Mouse (Mus musculus) 416B (cell line): ENCODE measurements around the gene Kif3a.
A peak's percentile ranks its signal among the peaks of the same experiment; 100 is the strongest.

Experiments used
- DNase-seq: peaks from one replicate; pipeline ENCODE4 v3.0.0; 2011; ENCODE audit warnings: low read depth

Kif3a gene

GRCm38 (mm10) chr11:53616748-53617558 is 49.8 kb downstream of the Kif3a start:
- peak; percentile 71 for DNase-seq

- no peak for DNase-seq
Measured at GRCm38 (mm10) chr11:53617562-53618109, 50.5 kb downstream of the Kif3a start.

- DNase-seq: peak; percentile 50
Measured at GRCm38 (mm10) chr11:53618619-53619198, 51.5 kb downstream of the Kif3a start, which contains the start of gene Il4. Gene Il4 (minus strand): TSS chr11:53618669.

- DNase-seq: no peak
Measured at GRCm38 (mm10) chr11:53619428-53619827, 52.2 kb downstream of the Kif3a start.

DNA sequence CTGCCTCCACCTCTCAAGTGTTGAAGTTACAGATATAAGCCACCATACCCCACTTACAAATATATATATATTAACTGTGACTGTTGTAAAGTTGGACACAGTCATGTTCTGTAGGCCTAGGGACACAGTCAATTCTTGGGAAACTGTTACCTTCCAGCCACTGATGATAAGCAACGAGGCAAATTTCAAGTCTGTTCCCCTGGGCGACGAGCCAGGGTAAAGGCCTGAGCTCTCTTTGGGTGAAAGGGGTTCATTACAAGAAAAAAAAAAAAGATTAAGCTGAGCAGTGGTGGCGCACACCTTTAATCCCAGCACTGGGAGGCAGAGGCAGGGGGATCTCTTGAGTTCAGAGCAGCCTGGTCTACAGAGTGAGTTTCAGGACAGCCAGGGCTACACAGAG is 52.9 kb downstream of the Kif3a start:
- DNase-seq: no peak

DNA sequence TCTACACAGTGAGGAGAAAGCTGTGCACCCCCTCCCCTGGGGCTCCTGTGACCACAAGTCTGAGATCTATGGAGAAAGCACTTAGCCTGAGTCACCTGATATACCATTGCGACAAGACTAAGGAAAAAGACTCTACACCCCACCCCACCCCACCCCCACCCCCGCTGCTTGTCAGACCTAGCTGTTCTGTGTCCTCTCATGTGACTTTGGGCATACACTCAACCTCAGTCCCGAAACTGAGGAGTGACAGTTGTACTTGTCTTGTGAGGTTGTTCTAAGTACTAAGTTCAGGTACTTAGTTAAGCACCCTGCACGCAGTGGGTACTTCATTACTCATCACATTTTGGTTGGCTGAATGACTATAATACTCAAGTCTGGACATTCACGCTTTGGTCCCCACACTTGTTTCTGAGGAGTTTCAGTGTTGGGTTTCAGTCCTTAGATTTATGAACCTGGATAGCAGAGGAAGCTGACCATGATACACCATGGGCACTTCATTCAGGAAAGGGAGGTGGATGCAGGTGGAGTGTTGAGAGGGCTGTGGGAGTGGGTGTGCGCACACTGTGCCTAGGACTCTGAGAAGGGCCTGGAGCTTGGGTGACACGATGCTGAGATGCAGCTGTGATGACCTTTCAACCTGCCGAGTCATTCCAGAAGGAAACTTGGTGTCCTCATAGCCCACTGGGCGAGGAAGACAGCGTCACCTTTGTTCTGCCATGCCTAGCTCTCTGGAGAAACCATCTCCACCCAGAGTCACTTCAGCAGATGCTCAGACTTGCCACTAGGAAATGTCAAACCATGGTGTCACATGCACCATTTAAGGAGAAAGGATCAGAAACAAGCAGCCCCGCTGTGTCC is 54.6 kb downstream of the Kif3a start:
- peak; percentile 25 for DNase-seq

DNA sequence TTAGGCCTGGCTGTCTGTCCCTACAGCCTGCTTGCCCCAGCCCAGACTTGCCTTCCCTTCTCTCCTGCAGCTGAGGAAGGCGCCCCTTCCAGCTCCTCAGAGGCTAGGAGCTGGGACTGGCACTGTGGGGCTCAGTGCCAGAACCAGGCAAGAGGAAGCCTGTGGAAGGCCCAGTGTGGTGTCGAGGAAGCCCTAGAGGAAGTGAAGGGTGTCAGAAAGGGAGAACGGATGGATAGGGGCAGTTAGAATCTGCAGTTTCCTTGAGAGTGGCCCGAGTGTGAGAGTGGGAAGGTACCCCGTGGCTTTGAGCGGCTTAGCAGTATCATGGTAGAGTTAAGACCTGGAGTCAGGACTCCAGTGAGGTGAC is 55.2 kb downstream of the Kif3a start:
- DNase-seq: peak; percentile 27

DNA sequence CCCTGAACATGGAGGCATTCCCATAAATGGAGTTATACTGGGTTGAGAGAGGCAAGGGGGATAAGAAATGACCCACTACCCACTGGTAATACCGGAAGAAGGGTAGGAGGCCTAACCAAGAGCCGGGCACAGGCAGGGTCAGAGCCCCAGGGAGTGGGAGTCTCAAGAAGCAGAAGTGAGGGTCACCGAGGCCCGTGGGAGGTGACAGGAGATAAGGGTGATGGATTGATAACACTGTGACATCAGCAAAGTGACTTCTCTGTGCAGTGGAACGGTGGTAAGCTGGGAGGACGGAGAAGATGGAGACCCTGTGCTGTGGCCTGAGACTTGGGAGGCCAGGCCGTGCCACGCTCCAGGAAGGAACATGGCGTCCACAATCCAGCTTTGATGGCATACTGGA is 56.4 kb downstream of the Kif3a start:
- no peak for DNase-seq

DNA sequence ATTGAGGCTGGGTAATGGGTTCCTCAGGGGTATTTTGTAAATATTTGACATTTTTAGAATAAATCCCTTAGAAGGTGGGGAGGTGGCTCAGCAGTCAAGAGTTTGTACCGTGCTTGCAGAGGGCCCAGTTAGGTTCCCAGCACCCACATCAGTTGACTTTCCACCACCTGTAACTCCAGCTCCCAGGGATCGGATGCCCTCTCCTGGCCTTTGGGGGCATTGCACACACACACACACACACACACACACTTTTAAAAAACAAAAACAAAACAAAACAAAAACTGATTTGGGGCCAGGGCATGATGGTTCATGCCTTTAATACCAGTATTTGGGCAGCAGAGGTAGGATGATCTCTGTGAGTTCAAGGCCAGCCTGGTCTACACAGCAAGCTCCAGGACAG is 56.9 kb downstream of the Kif3a start:
- no peak for DNase-seq

DNA sequence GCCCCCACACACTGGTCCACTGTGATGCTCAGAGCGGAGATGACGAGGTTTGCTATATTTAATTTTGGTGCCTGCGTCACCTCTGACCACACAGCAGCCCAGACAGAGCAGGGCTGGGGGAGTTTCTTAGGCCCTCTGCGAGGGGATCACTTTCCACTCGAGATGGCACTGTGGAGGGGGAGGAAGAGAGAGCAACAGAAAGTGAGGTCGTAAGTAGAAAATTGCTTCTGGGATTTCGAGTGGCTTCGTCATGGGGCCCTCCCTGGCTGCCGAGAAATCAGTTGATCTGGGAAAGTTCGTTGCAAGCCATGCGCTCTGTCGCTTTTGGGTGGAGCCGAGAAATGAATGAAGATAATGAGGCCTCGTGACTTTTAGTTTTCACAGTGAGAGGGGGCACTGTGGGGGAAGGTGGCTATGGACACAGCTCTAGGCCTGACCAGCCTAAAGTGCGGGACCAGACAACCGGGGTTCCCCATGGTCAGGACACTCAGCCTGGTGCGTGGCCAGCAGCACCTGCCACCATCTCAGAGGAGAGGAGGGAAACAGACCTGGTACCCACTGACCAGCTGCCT is 59.7 kb downstream of the Kif3a start:
- DNase-seq: no peak

DNA sequence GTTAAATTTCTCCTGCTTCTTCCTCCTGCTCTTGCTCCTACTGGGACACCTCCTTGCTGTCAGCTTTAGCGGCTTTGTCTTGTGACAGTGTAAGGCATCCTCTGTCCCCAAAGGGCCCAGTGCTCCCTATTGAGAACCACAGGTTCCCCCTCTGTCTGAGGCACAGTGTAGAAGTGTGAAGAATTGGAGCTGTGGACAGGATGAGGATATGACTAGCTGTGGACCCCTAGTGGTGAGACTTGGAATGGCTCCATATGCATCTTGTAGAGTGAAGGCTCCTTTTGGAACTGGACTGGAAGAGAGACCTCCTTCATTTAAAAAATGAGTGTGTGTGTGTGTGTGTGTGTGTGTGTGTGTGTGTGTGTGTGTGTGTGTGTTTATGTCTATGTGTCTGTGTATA is 60.7 kb downstream of the Kif3a start:
- peak; percentile 87 for DNase-seq

DNA sequence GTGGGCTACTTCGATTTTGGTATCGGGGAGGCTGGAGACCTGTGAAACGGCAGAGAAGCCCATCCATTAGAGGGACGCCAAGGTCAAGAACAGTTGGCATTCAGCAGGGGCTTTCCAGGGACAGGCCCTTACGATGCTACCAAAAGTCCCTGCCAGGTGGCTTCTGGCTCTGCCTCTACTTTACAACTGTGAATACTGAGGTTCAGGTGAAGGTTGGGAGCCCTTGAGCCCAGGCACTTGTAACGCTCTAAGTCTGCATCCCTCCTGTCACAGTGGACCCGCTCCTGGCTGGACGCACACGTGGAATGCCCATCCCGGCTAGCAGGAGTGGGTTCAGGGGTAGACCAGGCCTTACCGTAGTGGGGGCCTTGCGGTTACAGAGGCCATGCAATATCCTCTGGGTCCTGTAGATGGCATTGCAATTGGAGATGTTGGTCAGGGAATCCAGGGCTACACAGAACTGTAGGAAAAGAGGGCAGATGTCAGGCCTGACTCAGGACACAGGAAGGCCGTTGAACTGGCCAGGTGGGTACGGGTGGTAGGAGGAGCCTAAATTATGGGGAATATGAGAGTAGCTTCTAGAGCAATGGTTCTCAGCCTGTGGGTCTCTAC is 65.0 kb downstream of the Kif3a start:
- peak; percentile 40 for DNase-seq

DNA sequence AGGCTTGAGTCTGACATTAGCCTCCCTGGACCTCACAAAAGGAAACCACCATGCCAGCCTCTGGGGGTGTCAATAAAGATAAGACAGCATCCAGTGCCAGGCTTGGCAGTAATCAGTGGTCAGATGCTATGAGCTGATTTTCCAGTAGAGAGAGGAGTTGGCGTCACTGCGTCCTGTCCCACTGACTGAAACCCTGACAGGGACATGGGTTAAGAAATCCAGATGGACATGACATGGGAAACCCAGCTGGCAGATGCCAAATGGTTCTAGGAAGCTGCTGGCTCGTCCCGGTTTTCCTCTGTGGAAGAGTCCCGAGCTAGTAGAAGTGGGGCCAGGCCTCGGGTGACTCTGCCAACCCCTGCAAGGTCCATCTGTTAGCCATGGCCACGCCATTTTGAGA is 66.5 kb downstream of the Kif3a start:
- peak; percentile 79 for DNase-seq

GRCm38 (mm10) chr11:53634556-53634955 is 67.4 kb downstream of the Kif3a start, which contains the start of gene Il13:
Gene Il13 (minus strand): TSS chr11:53634702.
- DNase-seq: peak; percentile 70

GRCm38 (mm10) chr11:53635590-53636182 is 68.5 kb downstream of the Kif3a start:
- no peak for DNase-seq

DNA sequence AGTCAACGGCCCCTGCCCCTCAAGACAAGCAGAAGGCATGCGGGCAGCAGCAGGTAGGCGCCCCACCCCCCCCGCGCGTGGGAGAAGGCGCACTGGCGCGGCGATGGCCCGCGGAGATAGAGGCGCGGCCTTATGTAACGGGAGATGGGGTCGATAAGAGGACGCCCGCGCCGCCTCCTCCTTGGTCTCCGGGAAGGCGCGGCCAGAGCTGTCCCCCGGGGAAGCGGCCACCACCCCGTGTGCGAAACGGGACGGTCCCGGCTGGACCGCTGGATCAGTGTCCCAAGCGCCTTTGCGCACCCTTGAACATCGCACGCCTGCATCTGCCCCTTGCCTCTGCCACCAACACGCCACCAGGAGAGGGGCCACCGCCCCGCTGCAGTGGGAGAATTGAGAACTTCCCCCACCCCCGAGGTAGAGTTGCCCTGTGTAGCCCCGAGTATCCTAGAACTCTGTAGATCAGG is 69.0 kb downstream of the Kif3a start:
- no peak for DNase-seq

DNA sequence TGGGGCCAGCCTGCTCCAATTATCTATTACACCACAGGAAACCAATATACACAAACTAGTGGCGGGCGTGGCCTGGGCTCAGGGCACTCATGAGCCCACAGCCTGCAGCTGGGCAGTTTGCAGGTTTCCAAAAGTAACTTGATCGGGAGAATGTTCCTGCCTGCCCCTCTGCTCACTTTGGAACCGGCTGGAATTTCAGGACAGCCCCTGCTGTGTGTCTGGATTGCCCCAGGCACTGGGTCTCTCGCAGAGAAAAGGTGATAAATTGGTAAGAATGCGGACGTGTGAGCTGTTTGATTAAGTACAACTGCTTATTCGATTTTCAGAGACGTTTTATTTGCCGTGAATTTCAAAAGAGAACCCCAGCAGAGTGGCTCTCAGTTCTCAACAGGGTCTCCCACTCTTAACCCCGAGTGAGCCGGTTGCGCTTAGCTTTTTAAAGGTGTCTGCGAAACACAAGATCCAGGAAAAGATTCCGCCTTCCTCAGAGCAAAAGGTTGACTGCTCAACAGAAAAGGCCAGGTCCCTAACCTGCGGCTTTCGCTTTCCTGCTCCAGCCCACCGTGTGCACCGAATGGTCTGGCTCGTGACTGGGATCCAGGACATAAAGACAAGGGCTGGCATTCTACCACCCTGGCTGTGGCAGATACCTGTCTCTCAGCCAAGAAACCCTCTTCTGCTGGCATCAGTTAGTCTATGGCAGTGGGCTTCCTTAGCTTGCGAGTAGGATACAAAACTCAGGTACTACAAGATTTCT is 70.0 kb downstream of the Kif3a start:
- no peak for DNase-seq

DNA sequence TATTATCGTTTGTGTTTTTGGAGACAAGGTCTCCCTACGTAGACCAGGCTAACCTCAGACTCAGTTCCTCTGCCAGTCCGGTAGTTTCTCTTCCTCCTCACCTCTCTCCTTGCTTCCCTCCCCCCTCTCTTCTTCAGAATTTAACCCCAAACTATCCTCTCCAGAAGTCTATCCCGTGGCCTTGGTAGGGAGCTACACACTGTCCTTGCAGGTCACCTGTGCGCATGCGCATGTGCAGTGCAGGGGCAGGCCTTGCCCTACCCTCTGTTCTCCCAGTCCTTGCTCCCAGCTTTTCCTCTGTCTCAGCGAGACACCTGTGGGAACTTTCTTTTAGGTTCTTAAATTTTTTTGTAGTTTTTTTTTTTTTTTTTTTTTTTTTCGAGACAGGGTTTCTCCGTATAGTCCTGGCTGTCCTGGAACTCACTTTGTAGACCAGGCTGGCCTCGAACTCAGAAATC is 70.7 kb downstream of the Kif3a start:
- DNase-seq: no peak

DNA sequence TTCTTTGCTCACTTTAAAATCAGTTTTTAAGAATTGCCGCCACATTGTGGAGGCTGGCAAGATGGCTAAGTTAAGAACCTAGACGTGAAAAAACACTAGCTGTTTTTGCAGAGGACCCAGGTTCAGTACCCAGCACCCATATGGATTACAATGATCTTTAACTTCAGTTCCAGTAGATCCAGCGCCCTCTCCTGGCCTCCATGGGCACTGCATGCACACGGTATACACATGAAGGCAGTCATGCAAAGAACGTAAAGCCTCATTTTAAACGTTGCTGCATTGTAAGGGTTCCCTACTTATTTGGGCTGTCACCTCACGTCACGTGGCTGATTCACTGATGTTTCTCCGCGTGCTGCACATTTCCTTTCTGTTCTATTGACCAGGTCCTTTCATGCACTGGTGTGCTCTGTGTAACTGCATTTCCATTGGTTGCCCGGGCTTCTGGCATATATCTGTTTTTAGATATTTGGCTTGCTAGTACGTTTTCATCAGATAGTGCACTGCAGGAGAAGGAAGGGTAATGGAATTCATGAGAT is 75.6 kb downstream of the Kif3a start:
- no peak for DNase-seq

GRCm38 (mm10) chr11:53644017-53644416 is 76.8 kb downstream of the Kif3a start:
- no peak for DNase-seq
